ENCODE assay signal across 8 mouse cellular contexts in the genomic region with DNA sequence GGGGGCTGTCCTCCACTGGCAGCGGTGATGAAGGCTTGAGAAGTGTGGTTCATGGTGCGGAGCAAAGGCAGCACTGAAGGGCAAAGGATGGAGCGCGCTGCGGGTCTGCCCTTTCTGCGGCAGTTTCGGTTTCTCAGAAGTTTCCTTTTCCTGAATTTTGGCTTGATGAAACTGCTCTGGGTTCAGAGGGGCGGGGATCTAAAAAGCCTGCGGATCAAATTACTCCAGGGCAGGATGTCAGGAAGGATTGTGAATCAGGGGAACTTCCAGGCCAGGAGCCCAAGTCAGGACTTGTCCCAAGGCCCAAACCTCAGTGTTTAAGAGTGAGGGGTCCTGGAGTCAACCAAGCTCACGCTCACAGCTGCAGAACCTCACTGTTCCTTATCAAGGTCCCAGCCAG. TPM values are rescaled to one million over a fixed set of nuclear protein-coding genes. Genes with fewer than 3 reads are reported as not detected.
A peak's percentile ranks its signal among the peaks of the same experiment; 100 is the strongest.
DNase-seq lines count a peak whose midpoint lies in the region; ATAC-seq and TF ChIP-seq lines count a peak whose summit lies in the region.

TSS of gene Ifitm3 (minus strand) at position 178 of the 400 bp plus-strand sequence.

- no peak for ATAC-seq in hindbrain, postnatal 0 days
- no peak for ATAC-seq in liver, embryonic 14.5 days (ENCODE audit: insufficient read depth)

- H3K27ac ChIP-seq in cerebellum, adult 2 months (ENCODE audit: insufficient read depth, low read length) = no peak within 1 kb of the TSS
- no peak within 1 kb of the TSS for H3K27ac ChIP-seq in hindbrain, postnatal 0 days
- no peak within 1 kb of the TSS for H3K27ac ChIP-seq in liver, embryonic 14.5 days

- no peak for TF ChIP-seq POLR2A in cerebellum, adult 2 months (IDR thresholded peaks at IDR 0.05; ENCODE audit: borderline replicate concordance, insufficient read depth, low read length)
- no peak for TF ChIP-seq POLR2A in brain, embryonic 14.5 days (IDR thresholded peaks at IDR 0.05; ENCODE audit: borderline replicate concordance, extremely low read depth, insufficient read depth, insufficient read length, poor library complexity, severe bottlenecking)

- H3K4me1 ChIP-seq in cerebellum, adult 2 months (ENCODE audit: control insufficient read depth, insufficient read depth, low read length) = no peaks in the 10 kb centered on the region
- H3K4me1 ChIP-seq in hindbrain, postnatal 0 days (ENCODE audit: insufficient read depth, low read length) = no peaks in the 10 kb centered on the region
- H3K4me1 ChIP-seq in liver, embryonic 14.5 days (replicated peaks; ENCODE audit: control insufficient read depth in 2 of 2, insufficient read depth in 2 of 2, low read length in 1 of 2) = peaks cover 15 to 34% of the 10 kb centered on the region in 2 experiments

- 48% methylated on average over 10 of the region's 10 CpGs for WGBS in cerebellum, adult 2 months
- 36% methylated on average over 10 of the region's 10 CpGs for WGBS in hindbrain, postnatal 0 days
- 19% methylated on average over 10 of the region's 10 CpGs for WGBS in liver, embryonic 14.5 days (ENCODE audit: insufficient replicate concordance)

- H3K9ac ChIP-seq in hindbrain, postnatal 0 days (replicated peaks; ENCODE audit: low read length) = no peak within 1 kb of the TSS
- H3K9ac ChIP-seq in liver, embryonic 14.5 days (replicated peaks) = no peak within 1 kb of the TSS; the same call in 1 of the 2 replicates

- no peak within 1 kb of the TSS for H3K4me3 ChIP-seq in cerebellum, adult 2 months (replicated peaks; ENCODE audit: insufficient read depth, low read depth, low read length)
- peak within 1 kb of the TSS; percentile 3; the same call in 1 of the 2 replicates for H3K4me3 ChIP-seq in hindbrain, postnatal 0 days (ENCODE audit: low read length)
- peak within 1 kb of the TSS; percentile 39 to 67 for H3K4me3 ChIP-seq in liver, embryonic 14.5 days (ENCODE audit: insufficient read depth in 1 of 2, low read depth in 2 of 2, low read length in 2 of 2)

- intact Hi-C loops in gastrocnemius, postnatal 14 days (cut with DNase I; ENCODE audit: low total_unique reads) = no loop called here

- no peaks in the 10 kb centered on the region for H3K27me3 ChIP-seq in cerebellum, adult 2 months (ENCODE audit: control insufficient read depth, insufficient read depth, low read length)
- no peaks in the 10 kb centered on the region for H3K27me3 ChIP-seq in hindbrain, postnatal 0 days (ENCODE audit: insufficient read depth, low read length)
- H3K27me3 ChIP-seq in liver, embryonic 14.5 days (ENCODE audit: control insufficient read depth, insufficient read depth, low read length) = no peaks in the 10 kb centered on the region; the same call in 1 of the 2 replicates

- H3K36me3 ChIP-seq in hindbrain, postnatal 0 days (ENCODE audit: insufficient read depth, low read length) = no peaks in the 10 kb centered on the region
- no peaks in the 10 kb centered on the region for H3K36me3 ChIP-seq in liver, embryonic 14.5 days (replicated peaks; ENCODE audit: control insufficient read depth, insufficient read depth, low read depth)

- no peaks in the 10 kb centered on the region for H3K9me3 ChIP-seq in hindbrain, postnatal 0 days (ENCODE audit: low read length)
- no peaks in the 10 kb centered on the region for H3K9me3 ChIP-seq in liver, embryonic 14.5 days (ENCODE audit: control insufficient read depth, low read length)

- no peak for TF ChIP-seq EP300 in liver, embryonic 14.5 days (IDR thresholded peaks at IDR 0.05; ENCODE audit: low read depth)

- DNase-seq in cerebellum, adult 2 months = no peak
- DNase-seq in cerebellum, adult 11 months = no peak
- peak; percentile 31 for DNase-seq in brain, embryonic 14.5 days (ENCODE audit: low read depth)
- peak; percentile 40 for DNase-seq in gastrocnemius, postnatal 14 days
- DNase-seq in hindbrain, postnatal 0 days (ENCODE audit: low spot score) = peak; percentile 4
- no peak for DNase-seq in liver, embryonic 14.5 days (ENCODE audit: low read depth in 3 of 3, low spot score in 3 of 3)
- DNase-seq in neural tube, embryonic 10.5 days (ENCODE audit: extremely low spot score, low spot score) = peak; percentile 39
- DNase-seq in right cerebral cortex, postnatal 25 days = no peak

- no peak for TF ChIP-seq CTCF in cerebellum, adult 2 months (IDR thresholded peaks at IDR 0.05; ENCODE audit: borderline replicate concordance, insufficient read depth, low read depth, low read length)
- no peak for TF ChIP-seq CTCF in brain, embryonic 14.5 days (IDR thresholded peaks at IDR 0.05; ENCODE audit: borderline replicate concordance, extremely low read depth, insufficient read depth, insufficient read length)
- no peak for TF ChIP-seq CTCF in hindbrain, postnatal 0 days (IDR thresholded peaks at IDR 0.05; ENCODE audit: low read depth)
- TF ChIP-seq CTCF in liver, embryonic 14.5 days (IDR thresholded peaks at IDR 0.05; ENCODE audit: low read depth) = no peak

- H3K4me2 ChIP-seq in hindbrain, postnatal 0 days (ENCODE audit: low read depth, low read length) = peak within 1 kb of the TSS; percentile 36
- peak within 1 kb of the TSS; percentile 63 for H3K4me2 ChIP-seq in liver, embryonic 14.5 days (ENCODE audit: low read depth)

RNA-seq across cellular contexts. Expression of gene Ifitm3, which starts in this region (rescaled TPM):
- polyA plus RNA-seq in cerebellum, adult 2 months (2012; rRNA removed) = 44.4 and 47.9 TPM in 2 replicates
- 13.0 and 26.1 TPM in 2 replicates for polyA plus RNA-seq in brain, embryonic 14.5 days (2012; rRNA removed)
- 10 to 100 TPM; 44.9 to 54.0 TPM for total RNA-seq in gastrocnemius, postnatal 14 days (2021)
- 29.3 and 41.7 TPM in 2 replicates for total RNA-seq in hindbrain, postnatal 0 days (2014; rRNA removed)
- polyA plus RNA-seq in hindbrain, postnatal 0 days (2015; fragmentation: Nextera tagmentation; extraction: Ambion mirVana) = 92.8 and 93.3 TPM in 2 replicates
- 27.8 and 30.8 TPM in 2 replicates for polyA plus RNA-seq in liver, embryonic 14.5 days (2012; rRNA removed)
- polyA plus RNA-seq in liver, embryonic 14.5 days (2014; fragmentation: Nextera tagmentation; extraction: Ambion mirVana) = 61.5 and 73.5 TPM in 2 replicates

Comparison
In these comparisons a context has a peak if more than half of its experiments do, and no peak if none do; other contexts are left out.
1. DNase-seq: peak in brain, embryonic 14.5 days (single experiment), gastrocnemius, postnatal 14 days (single experiment), hindbrain, postnatal 0 days (single experiment) and neural tube, embryonic 10.5 days (single experiment); none in cerebellum, adult 2 months (0 of 2), cerebellum, adult 11 months (single experiment), liver, embryonic 14.5 days (0 of 3) and right cerebral cortex, postnatal 25 days (single experiment).